7 mouse cellular contexts compared by ENCODE assay signal in the genomic region with DNA sequence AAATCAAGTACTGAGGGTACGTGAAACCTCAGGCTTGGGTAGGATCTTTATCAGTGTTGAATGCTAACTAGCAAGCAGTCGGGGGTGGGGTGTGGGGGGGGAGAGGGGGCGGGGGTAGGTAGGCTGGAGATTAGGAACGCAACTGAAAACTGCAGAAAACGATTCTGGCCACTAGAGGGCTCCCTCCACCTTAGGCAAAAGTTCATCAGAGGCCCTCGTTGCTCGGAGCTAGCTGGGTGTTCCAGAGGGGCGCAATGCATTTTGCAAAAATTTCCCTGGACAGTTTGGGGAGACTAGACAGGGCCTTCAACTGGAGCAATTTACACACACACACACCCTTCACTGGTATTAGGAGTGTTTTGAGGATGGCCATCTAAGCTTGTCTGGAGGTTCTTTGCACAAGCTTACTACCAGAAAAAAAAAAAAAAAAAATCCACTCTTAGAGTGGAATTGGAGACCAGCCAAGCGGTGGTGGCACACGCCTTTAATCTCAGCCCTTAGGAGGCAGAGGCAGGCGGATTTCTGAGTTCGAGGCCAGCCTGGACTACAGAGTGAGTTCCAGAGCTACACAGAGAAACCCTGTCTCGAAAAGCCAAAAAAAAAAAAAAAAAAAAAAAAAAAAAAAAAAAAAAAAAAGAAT. TPM values are rescaled to one million over a fixed set of nuclear protein-coding genes. Genes with fewer than 3 reads are reported as not detected.
A peak's percentile ranks its signal among the peaks of the same experiment; 100 is the strongest.
DNase-seq lines count a peak whose midpoint lies in the region; TF ChIP-seq lines count a peak whose summit lies in the region.

No protein-coding gene starts in this region.

- no peak overlapping the region for H3K27ac ChIP-seq in ES-Bruce4 (ENCODE audit: insufficient read depth, low read length)

- H3K9ac ChIP-seq in ES-Bruce4 (ENCODE audit: low read depth, poor library complexity, severe bottlenecking): no peak overlapping the region

- no peak for TF ChIP-seq POLR2A in ES-Bruce4 (IDR thresholded peaks at IDR 0.05; ENCODE audit: insufficient read depth, low read length)

- peak; percentile 77 for DNase-seq in adipocyte (ENCODE audit: low spot score)
- peak; percentile 95 for DNase-seq in embryo, embryonic 10.5 days (ENCODE audit: low spot score)
- DNase-seq in heart, postnatal 10 days: peak; percentile 85 to 86
- DNase-seq in layer of hippocampus, postnatal 25 days (ENCODE audit: extremely low spot score in 1 of 2, low spot score in 1 of 2): peak; percentile 53 to 78
- peak; percentile 92 for DNase-seq in mesoderm, embryonic 11.5 days (ENCODE audit: low read depth, low spot score)
- DNase-seq in spleen, postnatal 10 days (ENCODE audit: low spot score in 2 of 2): peak; percentile 31 to 76

- intact Hi-C loops in heart, postnatal 10 days (cut with DNase I): loop anchor here (1.0 to 5.0 kb wide), 3 partner anchors 65 to 292 kb away; no protein-coding TSS in a partner anchor

- H3K9me3 ChIP-seq in ES-Bruce4 (replicated peaks; ENCODE audit: control insufficient read depth, insufficient read depth, low read length, poor library complexity, severe bottlenecking): no peaks in the 10 kb centered on the region

- H3K27me3 ChIP-seq in ES-Bruce4 (ENCODE audit: control insufficient read depth, insufficient read depth, low read length, poor library complexity, severe bottlenecking): no peaks in the 10 kb centered on the region

- no peak overlapping the region for H3K4me3 ChIP-seq in ES-Bruce4 (ENCODE audit: low read depth, low read length)

- no peak for TF ChIP-seq EP300 in ES-Bruce4 (IDR thresholded peaks at IDR 0.05; ENCODE audit: insufficient read depth, low read depth, low read length)

- peak; percentile 74 for TF ChIP-seq CTCF in ES-Bruce4 (IDR thresholded peaks at IDR 0.05; ENCODE audit: low read depth, low read length)

- H3K36me3 ChIP-seq in ES-Bruce4 (ENCODE audit: control insufficient read depth, insufficient read depth, low read length, poor library complexity, severe bottlenecking): no peaks in the 10 kb centered on the region

- no peaks in the 10 kb centered on the region for H3K4me1 ChIP-seq in ES-Bruce4 (ENCODE audit: control insufficient read depth, insufficient read depth, low read length)

RNA-seq across cellular contexts. Expression of gene Dpysl5, which starts 1.5 kb away (rescaled TPM):
- 33.4 and 35.2 TPM in 2 replicates for polyA plus RNA-seq in ES-Bruce4 (2011; ENCODE audit: insufficient read depth, insufficient read length, low read depth, missing spikeins)
- under 1 TPM; 0.77 to 0.87 TPM for total RNA-seq in heart, postnatal 10 days (2021)
- 10 to 100 TPM; 40.5 to 46.6 TPM for total RNA-seq in layer of hippocampus, postnatal 25 days (2021)

RNA-seq across cellular contexts. Expression of gene Cenpa, which starts 43.3 kb away (rescaled TPM):
- polyA plus RNA-seq in ES-Bruce4 (2011; ENCODE audit: insufficient read depth, insufficient read length, low read depth, missing spikeins): 257 and 258 TPM in 2 replicates
- 10 to 100 TPM; 85.5 to 86.1 TPM for total RNA-seq in heart, postnatal 10 days (2021)
- total RNA-seq in layer of hippocampus, postnatal 25 days (2021): 1 to 10 TPM; 3.8 to 3.9 TPM

Comparison
In these comparisons a context has a peak if more than half of its experiments do, and no peak if none do; other contexts are left out.
1. RNA of gene Dpysl5, which starts 1.5 kb away (total RNA-seq): 40.5 to 46.6 TPM in layer of hippocampus, postnatal 25 days; 0.77 to 0.87 TPM in heart, postnatal 10 days; every median in the first group is over 10 times any median in the second.
2. RNA of gene Cenpa, which starts 43.3 kb away (total RNA-seq): 85.5 to 86.1 TPM in heart, postnatal 10 days; 3.8 to 3.9 TPM in layer of hippocampus, postnatal 25 days; every median in the first group is over 10 times any median in the second.
3. Peak in every context shown above with its lines, with median percentiles within 50 percentile points of each other: DNase-seq.